Mouse (Mus musculus) hindbrain, postnatal 0 days (tissue): ENCODE data around the gene Gria1. TPM values are rescaled to one million over a fixed set of nuclear protein-coding genes. Genes with fewer than 3 reads are reported as not detected.

Experiments
- ATAC-seq: fragments of 200-750 bp; cut with Nextera tagmentation; 2 replicates; pipeline ENCODE4 v1.8.0; 2017; ENCODE audit warnings: mild to moderate bottlenecking, moderate TSS enrichment, moderate library complexity
- DNase-seq: peaks from one replicate; pipeline ENCODE4 v3.0.0-alpha.2; 2015; ENCODE audit warnings: low spot score
- H3K27ac ChIP-seq: fragments of 300-500 bp; sonication (generic); 2 replicates; pipeline ENCODE4 v1.5.1; 2014; ENCODE audit warnings: mild to moderate bottlenecking
- H3K27me3 ChIP-seq: fragments of 300-500 bp; sonication (generic); 2 replicates; pipeline ENCODE4 v1.6.1; 2014; ENCODE audit warnings: low read length, mixed read lengths; ENCODE audit not compliant: insufficient read depth
- H3K36me3 ChIP-seq: fragments of 300-500 bp; sonication (generic); 2 replicates; pipeline ENCODE4 v1.6.1; 2014; ENCODE audit warnings: low read length, mixed read lengths; ENCODE audit not compliant: insufficient read depth
- H3K4me1 ChIP-seq: fragments of 300-500 bp; sonication (generic); 2 replicates; pipeline ENCODE4 v1.6.1; 2014; ENCODE audit warnings: antibody characterized with exemption, low read length, mixed read lengths; ENCODE audit not compliant: insufficient read depth
- H3K4me2 ChIP-seq: fragments of 300-500 bp; sonication (generic); 2 replicates; pipeline ENCODE4 v1.6.1; 2014; ENCODE audit warnings: low read depth, mild to moderate bottlenecking, low read length, moderate library complexity, mixed read lengths
- H3K4me3 ChIP-seq: fragments of 300-500 bp; sonication (generic); 2 replicates; pipeline ENCODE4 v1.5.1; 2014; ENCODE audit warnings: low read length
- H3K9ac ChIP-seq: fragments of 300-500 bp; sonication (generic); replicated peaks from 2 replicates; pipeline ENCODE4 v1.6.1; 2014; ENCODE audit warnings: mild to moderate bottlenecking, low read length, moderate library complexity, mixed read lengths
- H3K9me3 ChIP-seq: fragments of 300-500 bp; sonication (generic); 2 replicates; pipeline ENCODE4 v1.6.1; 2016; ENCODE audit warnings: low read length, mixed read lengths
- CTCF ChIP-seq: IDR thresholded peaks from 2 replicates; pipeline ENCODE4 v1.5.1; 2016; ENCODE audit warnings: antibody characterized with exemption, control low read depth, low read depth
- WGBS: fragments of 180-500 bp; shearing (Covaris S2); extraction: QIAGEN DNeasy Blood & Tissue Kit; methylation state at CpG from one replicate; pipeline ENCODE4 v1.1.7; 2014; 5-methylcytosine and 5-hydroxymethylcytosine counted together
- polyA plus RNA-seq: library from polyadenylated mRNA; unstranded; fragments of >200 nt; fragmentation: Nextera tagmentation; extraction: Ambion mirVana; gene quantifications from 2 replicates; pipeline ENCODE4 v1.2.1, GENCODE M21; 2015
- total RNA-seq: library from RNA; depleted of rRNA; stranded (reverse); fragments of >200 nt; gene quantifications from 2 replicates; pipeline ENCODE4 v1.2.3, GENCODE M21; 2014

The Gria1 gene
- total and polyA plus RNA-seq, 2 experiments from 2014 or later, result 47.1 to 58.2 TPM

GRCm38 (mm10) chr11:57298263-57298662 lies 287.1 kb downstream of the Gria1 start:
- no peak overlapping the region for H3K9ac ChIP-seq
- H3K27ac ChIP-seq, result no peak overlapping the region
- no peaks in the 10 kb centered on the region for H3K9me3 ChIP-seq
- 13% methylated on average over 2 of the region's 2 CpGs for WGBS
- no peaks in the 10 kb centered on the region for H3K36me3 ChIP-seq
- H3K4me1 ChIP-seq, result no peaks in the 10 kb centered on the region
- no peak overlapping the region for H3K4me3 ChIP-seq
- DNase-seq (peak; percentile 55), ATAC-seq (peak; percentile 69)
- no peak overlapping the region for H3K4me2 ChIP-seq
- H3K27me3 ChIP-seq, result no peaks in the 10 kb centered on the region
- TF ChIP-seq CTCF, result no peak

DNA sequence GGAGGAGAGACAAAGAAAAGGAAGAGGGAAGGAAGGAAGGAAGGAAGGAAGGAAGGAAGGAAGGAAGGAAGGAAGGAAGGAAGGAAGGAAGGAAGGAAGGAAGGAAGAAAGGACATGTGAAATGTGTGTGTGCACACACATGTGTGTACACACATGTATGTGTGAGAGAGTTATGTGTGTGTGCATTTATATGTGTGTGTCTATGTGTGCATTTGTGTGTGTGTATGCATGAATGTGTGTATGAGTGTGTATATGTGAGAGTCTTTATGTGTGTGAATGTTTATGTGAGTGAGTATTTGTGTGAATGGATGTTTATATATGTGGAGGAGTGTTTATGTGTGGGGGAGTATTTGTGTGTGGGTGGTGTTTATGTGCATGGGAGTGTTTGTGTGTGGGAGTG lies 287.5 kb downstream of the Gria1 start:
- Histone ChIP-seq H3K4me2 (no peak overlapping the region), H3K4me1 (no peaks in the 10 kb centered on the region), H3K4me3 (no peak overlapping the region), H3K9ac (no peak overlapping the region), H3K9me3 (no peaks in the 10 kb centered on the region), H3K27me3 (no peaks in the 10 kb centered on the region), H3K36me3 (no peaks in the 10 kb centered on the region), H3K27ac (no peak overlapping the region)
- DNase-seq (no peak), ATAC-seq (no peak)
- TF ChIP-seq CTCF, result no peak

GRCm38 (mm10) chr11:57303602-57304001 lies 292.4 kb downstream of the Gria1 start:
- Histone ChIP-seq H3K36me3 (no peaks in the 10 kb centered on the region), H3K4me1 (no peaks in the 10 kb centered on the region), H3K4me3 (no peak overlapping the region), H3K4me2 (no peak overlapping the region), H3K27me3 (no peaks in the 10 kb centered on the region), H3K9ac (no peak overlapping the region), H3K9me3 (no peaks in the 10 kb centered on the region), H3K27ac (no peak overlapping the region)
- no peak for ATAC-seq
- WGBS, result 97% methylated on average over 1 of the region's 1 CpGs
- TF ChIP-seq CTCF, result no peak
- DNase-seq, result no peak

DNA sequence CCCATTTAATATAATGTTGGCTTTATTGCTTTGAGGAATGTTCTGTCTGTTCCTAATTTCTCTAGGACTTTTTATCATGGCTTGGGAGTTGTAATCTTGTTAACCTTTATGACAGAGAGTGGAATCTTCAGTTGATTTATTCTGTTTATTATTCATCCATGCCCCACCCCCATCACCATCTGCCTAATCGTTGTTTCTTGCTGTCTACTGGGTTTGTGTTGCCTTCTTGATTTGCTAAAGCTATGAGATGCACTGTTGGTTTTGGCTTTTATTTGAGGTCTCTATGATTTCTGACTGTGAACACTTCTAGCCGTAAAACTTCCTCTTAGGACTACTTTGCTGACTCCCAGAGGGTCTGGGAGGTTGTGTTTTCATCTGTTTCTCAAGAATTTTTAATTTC lies 294.9 kb downstream of the Gria1 start:
- WGBS, result 61% methylated on average over 2 of the region's 2 CpGs
- ATAC-seq (no peak), DNase-seq (no peak)
- no peak overlapping the region for H3K9ac ChIP-seq
- no peaks in the 10 kb centered on the region for H3K9me3 ChIP-seq
- H3K36me3 ChIP-seq, result no peaks in the 10 kb centered on the region
- no peaks in the 10 kb centered on the region for H3K27me3 ChIP-seq
- no peak overlapping the region for H3K27ac ChIP-seq
- H3K4me1 ChIP-seq, result no peaks in the 10 kb centered on the region
- no peak overlapping the region for H3K4me3 ChIP-seq
- no peak for TF ChIP-seq CTCF
- no peak overlapping the region for H3K4me2 ChIP-seq

GRCm38 (mm10) chr11:57306892-57307291 lies 295.7 kb downstream of the Gria1 start:
- 96% methylated on average over 1 of the region's 1 CpGs for WGBS
- no peaks in the 10 kb centered on the region for H3K27me3 ChIP-seq
- no peaks in the 10 kb centered on the region for H3K36me3 ChIP-seq
- H3K4me1 ChIP-seq, result no peaks in the 10 kb centered on the region
- TF ChIP-seq CTCF, result no peak
- no peak overlapping the region for H3K9ac ChIP-seq
- no peak overlapping the region for H3K4me3 ChIP-seq
- H3K27ac ChIP-seq, result no peak overlapping the region
- no peak overlapping the region for H3K4me2 ChIP-seq
- ATAC-seq (no peak), DNase-seq (no peak)
- H3K9me3 ChIP-seq, result no peaks in the 10 kb centered on the region

DNA sequence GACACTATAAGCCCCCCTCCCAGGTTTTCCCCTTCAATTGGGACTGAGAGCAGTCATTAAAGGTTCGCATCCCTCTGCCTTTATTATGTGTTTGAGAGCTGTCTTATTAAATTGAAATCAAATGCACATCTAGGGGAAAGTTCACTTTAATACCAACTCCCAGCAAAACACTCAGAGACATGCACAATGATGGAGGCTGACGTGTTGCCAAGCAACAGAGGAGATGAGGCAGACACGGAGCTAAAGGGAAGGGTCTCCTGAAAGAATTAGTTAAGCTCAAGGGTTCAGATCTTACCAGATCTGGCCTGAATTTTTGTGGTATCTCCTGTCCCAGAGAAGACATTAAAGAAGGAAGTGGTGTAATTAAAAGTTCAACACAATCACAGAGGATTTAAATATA lies 305.9 kb downstream of the Gria1 start:
- no peaks in the 10 kb centered on the region for H3K4me1 ChIP-seq
- no peaks in the 10 kb centered on the region for H3K9me3 ChIP-seq
- H3K9ac ChIP-seq, result no peak overlapping the region
- TF ChIP-seq CTCF, result no peak
- ATAC-seq, result no peak
- no peak overlapping the region for H3K4me2 ChIP-seq
- no peak overlapping the region for H3K4me3 ChIP-seq
- peak; percentile 27 for DNase-seq
- no peak overlapping the region for H3K27ac ChIP-seq
- 30% methylated on average over 3 of the region's 3 CpGs for whole genome bisulfite sequencing
- no peaks in the 10 kb centered on the region for H3K27me3 ChIP-seq
- no peaks in the 10 kb centered on the region for H3K36me3 ChIP-seq

DNA sequence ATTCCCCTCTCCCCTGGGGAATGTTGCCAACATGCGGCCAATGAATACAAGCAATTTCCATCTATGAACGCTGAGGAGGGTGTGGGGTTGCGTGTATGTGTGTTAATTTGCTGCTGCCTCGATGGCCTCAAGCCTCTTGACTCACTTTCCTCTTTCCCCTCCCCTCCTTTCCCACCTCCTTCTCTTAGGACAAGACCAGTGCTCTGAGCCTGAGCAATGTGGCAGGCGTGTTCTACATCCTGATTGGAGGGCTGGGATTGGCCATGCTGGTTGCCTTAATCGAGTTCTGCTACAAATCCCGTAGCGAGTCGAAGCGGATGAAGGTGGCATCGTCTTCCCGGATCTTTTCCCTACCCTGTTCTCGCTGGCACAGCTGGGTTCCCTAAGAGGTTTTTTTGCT lies 306.3 kb downstream of the Gria1 start:
- no peak overlapping the region for H3K4me3 ChIP-seq
- 0 out of 2 replicates have a peak, but pooled peaks have one; percentile 15 for ATAC-seq
- H3K4me1 ChIP-seq, result no peaks in the 10 kb centered on the region
- H3K4me2 ChIP-seq, result no peak overlapping the region
- no peak overlapping the region for H3K9ac ChIP-seq
- TF ChIP-seq CTCF, result no peak
- H3K9me3 ChIP-seq, result no peaks in the 10 kb centered on the region
- no peak overlapping the region for H3K27ac ChIP-seq
- no peaks in the 10 kb centered on the region for H3K36me3 ChIP-seq
- WGBS, result 55% methylated on average over 13 of the region's 13 CpGs
- no peaks in the 10 kb centered on the region for H3K27me3 ChIP-seq
- DNase-seq, result peak; percentile 10
